Mouse (Mus musculus) midbrain, embryonic 16.5 days (tissue): ENCODE data around the gene Psen2. TPM values are rescaled to one million over a fixed set of nuclear protein-coding genes. Genes with fewer than 3 reads are reported as not detected.

Source experiments
- ATAC-seq: fragments of 200-750 bp; cut with Nextera tagmentation; 2 replicates; pipeline ENCODE4 v1.8.0; 2017; ENCODE audit warnings: moderate TSS enrichment
- H3K27ac ChIP-seq: fragments of 300-500 bp; sonication (generic); 2 replicates; pipeline ENCODE4 v1.5.1; 2014; ENCODE audit warnings: mild to moderate bottlenecking, low read length, mixed read lengths
- H3K27me3 ChIP-seq: fragments of 300-500 bp; sonication (generic); 2 replicates; pipeline ENCODE4 v1.6.1; 2014; ENCODE audit warnings: low read depth, low read length, mixed read lengths; ENCODE audit not compliant: control insufficient read depth, insufficient read depth
- H3K36me3 ChIP-seq: fragments of 300-500 bp; sonication (generic); 2 replicates; pipeline ENCODE4 v1.6.1; 2014; ENCODE audit warnings: mild to moderate bottlenecking, low read length, moderate library complexity, mixed read lengths; ENCODE audit not compliant: control insufficient read depth, insufficient read depth
- H3K4me1 ChIP-seq: fragments of 300-500 bp; sonication (generic); 2 replicates; pipeline ENCODE4 v1.6.1; 2014; ENCODE audit warnings: mild to moderate bottlenecking, low read length, mixed read lengths; ENCODE audit not compliant: control insufficient read depth, insufficient read depth
- H3K4me2 ChIP-seq: fragments of 300-500 bp; sonication (generic); 2 replicates; pipeline ENCODE4 v1.6.1; 2014; ENCODE audit warnings: mild to moderate bottlenecking, low read length, mixed read lengths
- H3K4me3 ChIP-seq: fragments of 300-500 bp; sonication (generic); 2 replicates; pipeline ENCODE4 v1.5.1; 2014; ENCODE audit warnings: low read depth, mild to moderate bottlenecking, low read length, moderate library complexity, mixed read lengths
- H3K9ac ChIP-seq: fragments of 300-500 bp; sonication (generic); 2 replicates; pipeline ENCODE4 v1.6.1; 2014; ENCODE audit warnings: low read depth, low read length, mixed read lengths
- H3K9me3 ChIP-seq: fragments of 300-500 bp; sonication (generic); replicated peaks from 2 replicates; pipeline ENCODE4 v1.6.1; 2014; ENCODE audit warnings: mild to moderate bottlenecking, low read length, mixed read lengths; ENCODE audit not compliant: control insufficient read depth, poor library complexity, severe bottlenecking
- WGBS: fragments of 180-500 bp; shearing (Covaris S2); extraction: QIAGEN DNeasy Blood & Tissue Kit; methylation state at CpG from one replicate; pipeline ENCODE4 v1.1.7; 2014; 5-methylcytosine and 5-hydroxymethylcytosine counted together
- polyA plus RNA-seq: library from polyadenylated mRNA; unstranded; fragments of >200 nt; fragmentation: Nextera tagmentation; extraction: Ambion mirVana; gene quantifications from 2 replicates; pipeline ENCODE4 v1.2.1, GENCODE M21; 2015

Gene Psen2
- polyA plus RNA-seq, 1 experiment from 2014 or later, result 20.2 TPM

DNA sequence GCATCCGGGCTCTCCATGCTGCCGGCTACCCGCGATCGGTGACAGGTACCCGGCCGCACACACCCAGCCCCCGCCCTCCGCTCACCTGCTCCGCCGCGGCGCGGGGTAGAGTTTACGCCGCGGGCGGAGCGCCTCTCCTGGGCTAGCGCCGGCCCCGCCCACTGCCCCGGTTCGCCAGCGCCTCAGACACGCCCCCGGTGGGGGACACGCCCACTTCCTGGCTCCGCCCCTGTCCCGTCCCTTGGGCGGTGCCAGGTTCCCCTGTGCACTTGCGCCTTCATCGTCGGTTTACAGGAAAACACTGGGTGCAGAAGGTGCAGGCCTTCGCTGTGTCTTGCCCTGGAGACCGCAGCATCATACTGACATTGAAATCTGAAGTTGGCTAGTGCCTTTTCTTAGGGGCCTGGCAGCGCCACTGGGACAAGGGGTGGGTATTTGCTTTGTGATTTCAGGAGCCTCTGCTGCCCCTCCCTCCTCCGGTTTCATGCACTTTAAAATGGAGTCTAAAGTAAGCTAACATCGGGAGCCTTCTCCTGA, 7.0 kb downstream of the Psen2 start:
- WGBS, result under 1% methylated on average over 32 of the region's 39 CpGs
- ATAC-seq, result peak; percentile 90
- H3K36me3 ChIP-seq, result no peaks in the 10 kb centered on the region

DNA sequence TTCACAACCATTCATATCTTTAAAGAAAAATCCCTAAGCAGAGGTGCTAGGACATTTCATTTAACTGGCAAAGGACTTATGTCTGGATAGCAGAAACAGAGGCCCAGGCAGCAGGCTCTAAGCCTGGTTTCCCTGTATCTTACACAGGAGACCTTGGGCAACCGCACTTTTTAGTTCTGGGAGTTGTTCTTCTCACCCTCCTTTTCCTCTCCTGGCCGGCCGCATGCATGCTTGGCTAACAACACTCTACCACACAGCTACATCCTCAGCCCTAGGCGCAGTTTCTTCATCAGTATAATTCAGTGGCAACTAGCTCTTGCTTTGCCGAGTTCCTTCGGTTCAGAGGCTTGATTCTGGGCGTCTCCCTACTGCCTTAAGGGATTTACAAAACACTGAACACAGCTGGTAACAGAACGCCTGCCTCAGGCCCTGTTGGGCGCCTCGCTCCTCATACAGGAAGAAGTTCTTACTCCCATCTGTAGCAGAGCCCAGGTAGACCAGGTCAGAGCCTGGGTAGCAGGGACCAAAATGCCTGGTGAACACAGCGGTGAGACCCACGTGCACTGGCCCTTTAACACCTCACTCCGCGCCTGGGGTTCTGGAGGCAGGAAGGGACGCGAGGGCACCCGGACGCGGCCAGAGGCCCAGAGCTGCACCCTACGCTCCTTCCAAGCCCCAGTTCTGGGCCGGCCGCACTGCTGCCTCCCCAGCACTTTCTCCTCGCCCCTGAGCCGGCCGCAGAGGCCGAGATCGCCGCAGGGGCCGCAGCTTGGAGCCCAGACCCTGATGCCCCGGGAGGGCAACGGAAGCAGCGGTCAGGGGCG, 7.7 kb downstream of the Psen2 start:
- Histone ChIP-seq H3K4me3 (peak overlapping the region; percentile 77), H3K9me3 (no peaks in the 10 kb centered on the region), H3K27me3 (no peaks in the 10 kb centered on the region), H3K27ac (peak overlapping the region; percentile 86), H3K36me3 (no peaks in the 10 kb centered on the region), H3K4me2 (peak overlapping the region; percentile 74), H3K9ac (peak overlapping the region; percentile 94), H3K4me1 (peaks cover 10% of the 10 kb centered on the region)
- peak; percentile 77 for ATAC-seq
- WGBS, result 2% methylated on average over 29 of the region's 33 CpGs

More for the DNA sequence above, 7.0 kb downstream of the Psen2 start:
- Histone ChIP-seq H3K27ac (peak overlapping the region; percentile 86), H3K4me1 (peaks cover 10% of the 10 kb centered on the region), H3K4me2 (peak overlapping the region; percentile 74), H3K9me3 (no peaks in the 10 kb centered on the region), H3K27me3 (no peaks in the 10 kb centered on the region), H3K9ac (peak overlapping the region; percentile 94), H3K4me3 (peak overlapping the region; percentile 77)

DNA sequence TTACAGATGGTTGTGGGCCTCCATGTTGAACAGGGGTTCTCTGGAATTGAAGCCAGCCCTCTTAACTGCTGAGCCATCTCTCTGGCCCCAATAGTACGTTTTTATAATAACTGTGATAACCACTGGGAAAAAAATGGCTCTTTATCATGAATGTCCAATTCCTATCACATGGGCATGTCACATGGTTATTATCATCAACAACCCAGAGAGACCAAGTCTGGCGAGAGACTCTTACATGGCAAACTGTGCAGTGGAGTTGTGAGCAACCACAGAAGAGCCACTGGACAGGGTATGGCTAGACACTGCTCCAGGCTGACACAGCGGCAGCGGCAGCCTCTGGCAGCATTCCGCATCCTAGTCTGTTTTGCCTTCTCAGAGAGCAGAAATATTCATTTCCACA, 8.9 kb downstream of the Psen2 start:
- no peak overlapping the region for H3K27ac ChIP-seq
- no peaks in the 10 kb centered on the region for H3K9me3 ChIP-seq
- no peaks in the 10 kb centered on the region for H3K36me3 ChIP-seq
- no peak overlapping the region for H3K4me2 ChIP-seq
- no peaks in the 10 kb centered on the region for H3K27me3 ChIP-seq
- 93% methylated on average over 5 of the region's 5 CpGs for WGBS
- no peak overlapping the region for H3K9ac ChIP-seq
- ATAC-seq, result no peak
- H3K4me1 ChIP-seq, result peaks cover 16% of the 10 kb centered on the region
- no peak overlapping the region for H3K4me3 ChIP-seq

DNA sequence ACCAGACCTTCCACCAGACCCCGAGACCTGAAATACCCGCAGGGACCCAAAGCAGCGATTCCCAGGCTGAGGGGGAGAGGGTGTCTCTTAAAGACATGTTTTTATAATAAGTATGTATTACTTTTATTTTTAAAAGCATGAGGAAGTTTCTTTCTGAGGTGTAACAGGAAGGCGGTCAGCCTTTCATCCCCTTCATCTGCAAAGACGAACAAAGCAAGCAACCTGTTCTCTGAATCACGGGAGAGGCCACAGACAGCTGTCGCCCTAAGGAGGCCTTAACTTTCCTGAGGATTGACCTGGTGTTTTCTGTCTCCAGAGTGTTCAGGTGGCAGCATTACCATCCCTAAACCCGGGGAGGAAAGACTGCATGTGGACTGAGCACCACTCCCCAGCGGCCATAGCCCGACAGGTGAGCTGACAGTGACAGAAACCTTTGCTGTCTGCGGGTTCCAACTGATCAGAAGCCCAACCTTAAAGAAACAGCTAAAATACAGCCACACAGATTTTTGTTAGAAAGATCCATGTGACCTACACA, 10.5 kb downstream of the Psen2 start:
- Histone ChIP-seq H3K4me1 (peaks cover 16% of the 10 kb centered on the region), H3K9ac (no peak overlapping the region), H3K36me3 (no peaks in the 10 kb centered on the region), H3K4me2 (no peak overlapping the region), H3K27me3 (no peaks in the 10 kb centered on the region), H3K27ac (no peak overlapping the region), H3K9me3 (no peaks in the 10 kb centered on the region), H3K4me3 (no peak overlapping the region)
- ATAC-seq, result no peak
- 86% methylated on average over 11 of the region's 11 CpGs for WGBS

DNA sequence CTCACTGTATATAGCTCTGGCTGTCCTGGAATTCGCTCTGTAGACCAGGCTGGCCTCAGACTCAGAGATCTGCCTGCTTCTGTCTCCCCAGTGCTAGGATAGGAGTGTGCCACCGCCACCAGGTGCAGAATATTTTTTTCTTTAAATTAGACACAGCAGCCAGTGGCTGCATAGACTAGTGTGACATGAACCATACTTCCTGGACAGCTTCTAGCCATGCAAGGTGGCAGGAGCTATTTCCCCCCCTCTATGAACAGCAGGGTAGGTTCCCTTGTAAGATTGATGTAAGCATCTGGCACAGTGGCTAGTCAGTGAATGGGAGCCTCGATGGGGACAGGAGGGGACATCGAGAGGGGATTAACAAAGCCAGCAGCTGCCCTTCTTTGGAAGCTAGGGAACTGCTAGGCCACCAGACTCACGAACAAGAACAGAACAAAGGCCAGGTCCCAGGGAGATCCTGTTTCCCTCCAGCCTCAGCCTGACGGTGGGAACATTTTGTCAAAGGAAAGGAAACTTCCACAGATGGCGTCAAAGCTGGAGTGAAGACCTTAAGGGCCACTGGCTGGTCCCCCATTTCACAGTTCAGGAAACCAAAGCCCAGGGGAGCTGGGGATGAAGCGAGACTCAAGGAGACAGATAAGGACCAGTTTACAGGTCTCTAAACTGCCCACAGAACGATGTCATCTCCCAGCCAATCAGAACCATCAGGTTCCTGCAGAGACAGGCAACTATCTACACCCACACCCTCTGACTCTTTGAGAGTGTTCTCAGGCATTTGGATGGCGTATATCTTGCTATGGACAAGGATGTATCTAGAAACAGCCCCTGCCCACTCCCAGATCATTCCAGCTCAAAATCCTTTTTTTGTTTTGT, 11.8 kb downstream of the Psen2 start:
- Histone ChIP-seq H3K27ac (no peak overlapping the region), H3K27me3 (no peaks in the 10 kb centered on the region), H3K4me3 (no peak overlapping the region), H3K9ac (no peak overlapping the region), H3K4me1 (peaks cover 16% of the 10 kb centered on the region), H3K36me3 (no peaks in the 10 kb centered on the region), H3K4me2 (no peak overlapping the region), H3K9me3 (no peaks in the 10 kb centered on the region)
- WGBS, result 42% methylated on average over 10 of the region's 10 CpGs
- ATAC-seq, result no peak

DNA sequence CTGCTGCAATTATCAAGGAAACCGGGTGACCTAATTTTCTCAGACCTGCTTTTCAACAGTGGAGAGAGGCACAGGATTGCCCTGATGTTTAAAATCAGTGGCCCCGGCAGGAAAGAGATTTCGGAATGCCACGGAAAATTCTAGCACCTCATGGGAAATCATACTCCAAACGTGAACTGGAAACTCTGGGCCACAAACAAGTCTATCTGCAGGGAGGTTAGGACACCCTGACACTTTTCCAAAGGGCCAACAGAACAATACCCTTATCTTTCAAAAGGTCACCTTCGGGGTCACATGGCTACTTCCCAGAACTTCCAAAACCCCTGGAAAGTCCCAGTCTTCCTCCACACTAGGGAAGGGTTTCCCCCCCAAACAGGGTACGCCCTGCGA, 12.8 kb downstream of the Psen2 start:
- Histone ChIP-seq H3K4me1 (peaks cover 15% of the 10 kb centered on the region), H3K27me3 (no peaks in the 10 kb centered on the region), H3K36me3 (no peaks in the 10 kb centered on the region), H3K9me3 (no peaks in the 10 kb centered on the region), H3K27ac (no peak overlapping the region), H3K4me3 (no peak overlapping the region), H3K9ac (0 out of 2 replicates have a peak overlapping the region, but pooled peaks have one; percentile 21), H3K4me2 (no peak overlapping the region)
- WGBS, result 65% methylated on average over 8 of the region's 8 CpGs
- no peak for ATAC-seq

DNA sequence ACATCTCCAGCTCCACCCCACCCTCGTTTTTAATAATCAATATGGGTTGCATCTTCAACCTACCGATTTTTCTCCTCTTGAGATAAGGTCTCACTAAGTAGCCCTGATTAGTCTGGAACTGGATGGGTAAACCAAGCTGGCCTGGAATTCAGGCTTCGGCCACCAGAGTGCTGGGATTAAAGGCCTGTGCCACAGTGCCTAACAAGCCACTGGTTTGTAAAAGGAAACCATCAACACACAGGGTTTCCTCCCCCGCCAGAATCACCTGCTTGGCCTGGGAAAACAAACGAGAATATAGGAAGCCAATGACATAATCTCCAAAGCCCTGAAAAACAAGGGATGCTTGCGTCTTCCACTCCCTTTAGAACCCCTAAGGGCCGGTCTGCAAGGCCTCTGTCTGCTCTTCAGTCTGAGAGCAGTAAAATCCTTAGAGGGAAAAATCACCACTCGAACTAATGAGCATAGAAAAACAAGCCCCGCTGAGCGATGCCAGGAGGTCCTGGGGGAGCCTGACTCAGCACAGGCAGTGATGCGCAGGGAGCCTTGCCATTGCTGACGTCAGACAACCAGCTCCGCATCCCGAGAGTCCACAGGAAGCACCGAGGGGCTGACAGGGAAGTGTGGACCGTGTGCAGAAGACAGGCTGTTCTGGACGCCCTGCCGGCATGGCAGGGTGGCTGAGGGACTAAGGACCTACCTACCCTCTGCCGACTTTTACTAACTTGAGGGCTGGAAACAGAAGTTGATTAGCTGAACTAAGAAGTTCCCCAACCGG, 13.4 kb downstream of the Psen2 start:
- Histone ChIP-seq H3K27ac (no peak overlapping the region), H3K4me1 (peaks cover 9% of the 10 kb centered on the region), H3K4me2 (peak overlapping the region; percentile 32), H3K9ac (0 out of 2 replicates have a peak overlapping the region, but pooled peaks have one; percentile 21), H3K4me3 (no peak overlapping the region), H3K36me3 (no peaks in the 10 kb centered on the region), H3K9me3 (no peaks in the 10 kb centered on the region), H3K27me3 (no peaks in the 10 kb centered on the region)
- ATAC-seq, result peak; percentile 52; the same call in 1 of the 2 replicates
- WGBS, result 19% methylated on average over 20 of the region's 20 CpGs

DNA sequence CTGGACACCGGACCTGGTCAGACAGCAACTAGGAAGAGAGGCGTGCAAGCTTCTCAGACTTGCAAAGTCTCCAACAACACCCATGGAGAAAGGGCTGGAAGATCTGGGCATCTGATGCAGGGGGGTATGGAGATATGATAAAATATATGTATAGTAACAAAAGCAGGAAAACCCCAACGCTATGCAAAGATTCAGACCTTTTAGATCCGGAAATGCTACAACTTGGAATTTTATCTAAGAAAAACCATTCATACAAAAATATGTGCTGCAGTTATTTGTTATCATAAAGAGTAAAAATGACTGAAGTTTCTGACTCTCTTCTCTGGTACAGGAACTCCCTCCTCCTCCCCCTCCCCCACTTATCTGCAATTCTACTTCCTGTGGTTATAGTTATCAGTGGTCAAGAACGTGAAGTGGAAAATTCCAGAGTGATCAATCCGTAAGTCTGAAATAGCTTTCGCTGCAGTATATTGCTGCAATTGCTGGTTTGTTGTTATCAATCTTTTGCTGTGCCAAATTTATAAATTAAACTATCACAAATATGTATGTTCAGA, 14.6 kb downstream of the Psen2 start:
- WGBS, result 92% methylated on average over 7 of the region's 7 CpGs
- Histone ChIP-seq H3K27ac (no peak overlapping the region), H3K9ac (no peak overlapping the region), H3K4me2 (no peak overlapping the region), H3K9me3 (no peaks in the 10 kb centered on the region), H3K27me3 (no peaks in the 10 kb centered on the region), H3K4me1 (peaks cover 6% of the 10 kb centered on the region; the same call in 1 of the 2 replicates), H3K36me3 (no peaks in the 10 kb centered on the region), H3K4me3 (no peak overlapping the region)
- no peak for ATAC-seq
